Mouse (Mus musculus) R1 (cell line): ENCODE data around the gene Arrb2.
"Not testable (repeated sequence)": the region's sequence is repeated elsewhere in the genome, so short reads cannot be mapped to it uniquely, and the experiment has no call there.

ENCODE experiments used
- DNase-seq: peaks from one replicate; pipeline ENCODE4 v3.0.0-alpha.2; 2018; ENCODE audit warnings: low read depth, low spot score

The Arrb2 gene

GRCm38 (mm10) chr11:70444667-70445066 is 12.2 kb downstream of the Arrb2 start:
- no peak for DNase-seq

GRCm38 (mm10) chr11:70446756-70447155 is 14.3 kb downstream of the Arrb2 start:
- DNase-seq: peak; percentile 7

GRCm38 (mm10) chr11:70447373-70447772 is 14.9 kb downstream of the Arrb2 start:
- DNase-seq: no peak

DNA sequence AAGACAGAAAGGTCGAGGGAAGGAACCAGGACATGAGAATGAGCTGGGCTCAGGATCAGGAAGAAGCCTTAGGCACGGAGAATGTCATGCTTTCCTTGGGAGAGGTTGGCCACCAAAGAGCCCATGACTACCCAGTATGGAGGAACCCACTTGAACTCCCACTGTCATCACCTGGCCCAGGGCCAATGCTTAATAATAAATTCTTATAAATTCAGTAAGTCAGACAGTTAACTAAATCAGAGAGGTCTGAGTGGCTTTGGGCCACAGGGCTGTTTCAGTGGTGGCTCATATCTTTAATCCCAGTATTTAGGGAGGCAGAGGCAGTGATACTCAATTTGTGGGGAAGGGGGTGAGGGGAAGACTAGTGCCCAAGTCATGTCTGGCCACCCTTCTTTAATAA is 18.5 kb downstream of the Arrb2 start:
- no peak for DNase-seq

DNA sequence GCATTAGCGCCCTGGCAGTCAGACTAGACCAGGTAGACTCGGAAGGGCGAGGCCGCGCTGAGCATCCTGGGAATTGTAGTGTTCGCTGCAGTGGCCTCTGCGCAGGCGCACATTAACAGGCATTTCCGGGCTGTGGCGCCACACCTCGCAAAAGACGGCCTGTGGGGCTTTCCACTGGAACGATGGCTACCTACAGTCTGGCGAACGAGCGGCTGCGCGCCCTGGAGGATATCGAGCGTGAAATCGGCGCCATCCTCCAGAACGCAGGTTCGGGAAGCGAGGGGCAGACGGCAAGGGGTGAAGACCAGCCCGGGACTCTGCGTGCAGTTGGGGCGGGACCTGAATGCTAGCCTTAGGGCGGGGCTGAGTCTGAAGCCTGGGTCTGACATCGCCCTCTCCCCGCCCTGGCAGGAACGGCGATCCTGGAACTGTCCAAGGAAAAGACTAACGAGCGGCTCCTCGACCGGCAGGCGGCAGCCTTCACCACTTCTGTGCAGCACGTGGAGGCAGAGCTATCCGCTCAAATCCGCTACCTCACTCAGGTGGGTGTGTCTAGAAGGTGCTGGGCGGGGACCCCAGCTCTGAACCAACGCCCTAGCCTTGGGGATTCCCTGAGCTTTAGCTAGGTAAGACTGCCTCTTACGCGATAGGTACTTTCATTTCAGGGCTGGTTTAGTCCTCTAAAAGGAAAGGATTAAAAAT is 19.5 kb downstream of the Arrb2 start, which contains the start of gene Med11:
TSS of gene Med11 (plus strand) at position 123 of the 702 bp plus-strand sequence.
- DNase-seq: peak; percentile 99

DNA sequence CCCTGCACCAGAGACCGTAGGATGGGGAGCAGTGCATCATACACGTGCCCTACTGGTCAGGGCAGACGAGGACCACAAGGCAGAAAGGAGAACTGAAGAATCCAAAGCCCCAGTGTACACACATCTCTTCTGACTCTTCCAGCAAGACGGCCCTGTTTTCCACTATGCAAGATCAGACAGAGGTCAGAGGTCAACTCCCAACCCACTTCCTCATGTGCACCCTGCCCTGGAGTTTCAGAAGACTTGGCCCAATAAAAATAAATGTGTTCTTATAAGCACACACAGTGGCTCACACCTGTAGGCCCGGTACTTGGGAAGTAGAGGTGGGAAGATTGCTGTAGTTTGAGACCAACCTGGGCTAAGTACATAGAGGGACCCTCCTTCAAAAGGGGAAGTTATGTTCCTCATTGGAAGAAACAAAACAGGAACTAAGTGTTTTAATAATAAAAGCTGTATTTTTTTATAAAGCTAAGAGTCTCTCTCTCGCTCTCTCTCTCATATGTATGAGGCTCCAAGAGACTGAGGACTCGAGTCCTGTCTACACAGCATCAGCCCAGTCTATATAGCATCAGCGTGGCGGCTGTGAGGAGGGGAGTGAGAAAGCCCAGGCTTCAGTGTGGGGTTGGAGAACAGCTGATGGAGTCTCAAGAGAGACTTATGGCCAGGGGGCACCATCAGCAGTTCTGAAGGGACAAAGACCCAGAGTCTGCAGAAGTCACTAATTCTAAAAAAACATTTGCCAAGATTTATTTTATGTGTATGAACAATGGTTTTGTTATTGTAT is 21.0 kb downstream of the Arrb2 start:
- DNase-seq: no peak

- no peak for DNase-seq
Measured at GRCm38 (mm10) chr11:70458688-70459600, 26.5 kb downstream of the Arrb2 start, which contains the start of gene Zmynd15. Gene Zmynd15 (plus strand): TSS chr11:70459433.

DNA sequence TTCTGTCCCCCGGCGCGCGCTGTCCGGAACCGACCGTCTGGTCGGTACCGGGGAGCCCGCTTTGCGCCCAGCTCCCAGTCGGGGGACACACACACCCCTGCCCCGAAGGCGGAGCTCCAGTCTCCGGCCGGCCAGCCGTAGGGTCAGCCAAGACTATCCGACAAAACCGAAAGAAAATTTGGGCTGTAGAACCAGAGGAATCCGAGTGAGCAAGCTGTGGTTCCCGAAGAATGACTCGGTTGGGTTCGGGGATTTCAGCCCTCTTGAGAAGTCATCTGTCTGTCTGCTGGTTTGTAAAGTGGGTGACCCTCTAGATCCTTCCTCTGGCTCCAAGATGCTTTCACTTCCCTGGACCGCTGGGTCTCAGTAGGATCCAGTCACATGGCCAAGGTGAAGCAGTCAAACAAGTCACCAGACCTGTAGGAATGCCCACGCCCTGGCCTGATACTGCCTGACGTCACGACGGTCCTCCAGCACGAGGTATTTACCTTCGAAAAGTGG is 27.2 kb downstream of the Arrb2 start, which contains the start of gene Cxcl16:
TSS of gene Cxcl16 (minus strand) at position 384 of the 501 bp plus-strand sequence.
- peak; percentile 68 for DNase-seq

GRCm38 (mm10) chr11:70463970-70464369 is 31.5 kb downstream of the Arrb2 start:
- no peak for DNase-seq

GRCm38 (mm10) chr11:70465211-70465610 is 32.8 kb downstream of the Arrb2 start:
- DNase-seq: no peak

DNA sequence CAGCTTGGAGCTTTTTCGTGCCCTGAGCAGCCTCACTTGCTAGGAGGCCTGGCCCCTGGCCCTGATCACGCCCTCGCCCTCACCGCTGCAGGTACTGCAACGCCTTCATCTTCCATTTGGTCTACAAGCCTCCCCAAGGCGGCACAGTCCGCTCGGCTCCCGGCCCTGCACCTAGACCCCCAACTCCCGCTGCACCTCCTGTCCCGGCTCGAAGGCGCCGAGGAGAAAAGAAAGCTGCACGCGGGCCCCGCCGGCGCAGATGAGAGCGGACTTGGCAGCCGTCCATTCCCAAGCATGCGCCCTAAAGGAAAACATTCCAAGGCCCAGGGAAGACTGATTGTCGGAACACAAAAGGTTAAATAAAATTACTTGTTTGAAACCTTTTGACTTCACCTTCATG is 33.4 kb downstream of the Arrb2 start:
- peak; percentile 30 for DNase-seq

DNA sequence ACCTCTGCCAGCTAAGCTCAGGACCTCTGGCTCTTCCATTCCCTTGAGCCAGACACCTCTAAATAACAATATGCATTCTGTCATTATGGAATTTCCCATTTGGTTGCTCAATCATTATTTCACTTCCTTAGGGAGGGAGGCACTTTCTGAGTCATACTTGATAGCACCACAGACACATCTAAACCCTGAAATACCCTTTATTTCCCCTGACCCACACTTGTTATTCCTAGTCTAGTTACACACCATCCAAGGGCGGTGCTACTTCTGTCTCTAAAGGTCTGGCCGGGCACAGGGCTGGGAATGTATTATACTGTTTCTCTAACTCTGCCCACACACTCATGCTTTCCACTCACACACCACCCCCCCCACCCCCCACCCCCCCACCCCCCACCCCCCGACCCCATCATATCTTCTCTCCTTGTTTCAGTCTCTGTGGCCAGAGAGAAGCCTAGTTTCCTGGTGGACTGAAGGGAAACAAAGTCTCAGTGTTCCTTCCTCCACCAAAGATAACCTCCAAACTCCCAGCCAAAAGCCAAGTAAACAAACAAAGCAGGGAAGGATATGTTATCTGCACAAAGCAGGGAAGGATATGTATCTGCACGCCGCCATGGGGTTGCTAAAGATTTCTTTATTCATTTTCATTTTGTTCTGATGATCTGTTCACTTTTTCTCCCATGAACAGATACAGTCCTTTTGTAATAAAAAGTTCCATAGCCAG is 35.6 kb downstream of the Arrb2 start:
- DNase-seq: no peak

- DNase-seq: no peak
Measured at GRCm38 (mm10) chr11:70469764-70470163, 37.3 kb downstream of the Arrb2 start.

- DNase-seq: no peak
Measured at GRCm38 (mm10) chr11:70472716-70473115, 40.3 kb downstream of the Arrb2 start.

GRCm38 (mm10) chr11:70473291-70473690 is 40.9 kb downstream of the Arrb2 start:
- DNase-seq: not testable (repeated sequence)

DNA sequence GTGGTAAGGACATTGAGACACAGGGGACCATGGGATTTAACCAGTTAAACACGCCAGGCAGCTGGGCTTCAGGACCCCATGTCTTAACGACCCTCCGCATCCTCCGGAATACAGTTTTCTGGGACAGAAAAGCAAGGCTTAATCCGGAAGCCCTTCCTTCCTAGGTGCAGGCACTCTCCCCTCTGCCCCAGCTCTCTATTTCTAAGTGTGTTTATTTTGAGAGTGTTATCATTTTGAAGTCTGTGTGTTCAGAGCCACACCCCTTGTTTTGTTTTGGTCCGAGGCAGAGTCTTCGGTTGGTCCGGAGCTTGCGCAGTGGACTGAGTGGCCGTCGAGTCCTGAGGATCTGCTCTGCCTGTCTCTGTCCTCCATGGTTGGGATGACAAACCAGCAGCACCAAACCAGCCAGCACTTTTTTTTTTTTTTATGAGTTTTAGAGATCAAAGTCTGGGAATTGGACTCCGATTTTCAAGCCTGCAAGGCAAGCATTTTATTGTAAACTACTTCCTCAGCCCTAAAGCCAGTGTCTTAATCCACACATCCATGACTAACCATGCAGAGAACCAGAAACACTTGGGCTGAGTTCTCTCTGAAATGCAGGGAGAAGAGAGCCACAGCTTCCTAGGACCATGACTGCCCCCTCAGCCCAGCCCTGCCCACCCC is 42.6 kb downstream of the Arrb2 start:
- DNase-seq: no peak

DNA sequence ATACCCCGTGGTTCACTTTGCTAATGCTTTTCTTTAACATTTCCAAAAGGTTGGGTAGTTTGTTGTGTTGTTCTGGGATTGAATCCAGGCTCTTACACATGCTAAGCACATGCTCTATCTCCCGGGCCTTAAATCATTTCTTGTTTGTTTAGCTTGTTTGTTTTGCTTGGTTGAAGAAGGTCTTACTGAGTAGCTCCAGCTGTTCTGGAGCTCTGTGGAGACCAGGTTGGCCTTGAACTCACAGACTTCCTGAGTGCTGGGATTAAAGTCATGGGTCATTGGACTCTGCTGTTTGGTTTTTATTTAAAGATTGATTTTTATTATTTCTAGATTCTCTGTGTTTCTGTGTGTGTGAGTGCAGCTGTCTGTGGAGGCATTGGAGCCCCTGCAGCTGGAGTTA is 53.1 kb downstream of the Arrb2 start:
- no peak for DNase-seq

- DNase-seq: no peak
Measured at GRCm38 (mm10) chr11:70487816-70488215, 55.4 kb downstream of the Arrb2 start.

DNA sequence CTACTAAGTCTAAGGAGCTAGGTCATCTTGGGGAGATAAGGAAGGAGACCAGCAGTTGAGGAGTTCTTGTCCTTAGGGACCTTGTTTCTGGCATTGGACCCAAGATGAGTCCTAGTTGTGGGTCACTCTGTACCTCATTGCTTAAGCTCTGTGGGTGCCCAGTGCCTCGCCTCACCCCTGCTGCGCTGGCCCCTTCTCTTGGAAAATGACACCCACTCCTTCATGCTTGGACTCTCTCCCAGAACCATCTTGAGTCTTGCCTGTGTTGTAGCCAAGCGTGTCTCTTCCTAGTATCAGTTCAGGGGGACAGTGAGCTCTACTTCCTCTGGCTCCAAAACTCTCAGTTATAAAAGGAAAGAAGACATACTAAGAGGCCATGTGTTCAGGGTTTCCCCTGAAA is 56.7 kb downstream of the Arrb2 start:
- DNase-seq: no peak

GRCm38 (mm10) chr11:70489684-70490083 is 57.2 kb downstream of the Arrb2 start:
- DNase-seq: no peak
